Mouse (Mus musculus): ENCODE measurements around the gene Maip1. TPM values are rescaled to one million over a fixed set of nuclear protein-coding genes. Genes with fewer than 3 reads are reported as not detected.

Maip1 gene
- total RNA-seq, 2 experiments from 2014 or later = 10.2 to 10.4 TPM

DNA sequence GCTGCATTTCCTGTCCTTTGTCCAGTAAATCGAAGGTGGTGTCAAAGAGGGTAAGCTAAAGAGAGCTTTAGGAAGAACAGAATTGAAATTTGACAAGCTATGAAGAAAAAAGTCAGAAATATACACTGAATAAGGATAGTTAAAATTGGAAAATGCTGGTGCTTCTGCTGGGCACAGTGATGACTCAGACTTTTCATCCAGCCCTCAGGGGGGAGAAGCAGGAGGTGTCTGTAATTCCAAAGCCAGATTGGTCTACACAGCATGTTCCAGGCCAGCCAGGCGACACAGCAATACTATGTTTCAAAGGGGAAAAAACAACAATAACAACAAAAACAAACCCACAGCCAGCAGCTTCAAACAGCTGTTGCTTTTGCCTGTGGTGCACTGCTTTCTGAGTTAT, 7.3 kb downstream of the Maip1 start:
- intact Hi-C loops (cut with DNase I) = no loop called here

GRCm38 (mm10) chr1:57423696-57424095, 17.6 kb downstream of the Maip1 start:
- intact Hi-C loops (cut with DNase I) = loop anchor here (10.0 kb wide), 1 partner anchor 691 kb away; the partner anchor contains the start of gene Aox3
- peak; percentile 36 to 44 for DNase-seq (ENCODE audit: low spot score in 2 of 2)

More for the DNA sequence above, 7.3 kb downstream of the Maip1 start:
- no peak for DNase-seq (ENCODE audit: low spot score in 2 of 2)

GRCm38 (mm10) chr1:57428368-57429308, 22.5 kb downstream of the Maip1 start:
- peak; percentile 91 to 95 for DNase-seq (ENCODE audit: low spot score in 2 of 2)
- intact Hi-C loops (cut with DNase I) = loop anchor here (2.0 to 10.0 kb wide), 6 partner anchors 504 to 864 kb away; partner anchors contain the start of gene Aox3

GRCm38 (mm10) chr1:57429786-57430483, 23.8 kb downstream of the Maip1 start:
- peak; percentile 25 to 36 for DNase-seq (ENCODE audit: low spot score in 2 of 2)
- intact Hi-C loops (cut with DNase I) = loop anchor here (2.0 to 10.0 kb wide), 7 partner anchors 345 to 862 kb away; partner anchors contain the start of genes Aox3 and Spats2l

DNA sequence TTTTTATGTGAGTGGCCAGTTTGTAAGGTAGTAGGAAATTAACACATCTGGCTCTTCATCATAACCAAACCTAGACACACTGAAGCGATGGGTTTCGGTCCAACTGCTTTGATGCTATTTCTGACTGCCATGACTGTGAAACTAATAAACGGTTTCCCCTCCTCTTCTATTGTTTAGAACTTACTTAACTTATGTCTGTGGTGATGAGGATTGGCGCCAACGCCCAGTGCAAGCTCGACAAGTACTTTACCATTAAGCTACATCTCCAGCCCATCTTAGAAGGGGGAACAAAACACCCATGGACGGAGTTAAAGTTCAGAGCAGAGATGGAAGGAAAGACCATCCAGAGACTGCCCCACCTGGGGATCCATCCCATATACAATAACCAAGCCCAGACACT, 27.0 kb downstream of the Maip1 start:
- intact Hi-C loops (cut with DNase I) = no loop called here
- no peak for DNase-seq (ENCODE audit: low spot score in 2 of 2)

GRCm38 (mm10) chr1:57436408-57436807, 30.3 kb downstream of the Maip1 start:
- intact Hi-C loops (cut with DNase I) = no loop called here
- DNase-seq (ENCODE audit: low spot score in 2 of 2) = no peak

DNA sequence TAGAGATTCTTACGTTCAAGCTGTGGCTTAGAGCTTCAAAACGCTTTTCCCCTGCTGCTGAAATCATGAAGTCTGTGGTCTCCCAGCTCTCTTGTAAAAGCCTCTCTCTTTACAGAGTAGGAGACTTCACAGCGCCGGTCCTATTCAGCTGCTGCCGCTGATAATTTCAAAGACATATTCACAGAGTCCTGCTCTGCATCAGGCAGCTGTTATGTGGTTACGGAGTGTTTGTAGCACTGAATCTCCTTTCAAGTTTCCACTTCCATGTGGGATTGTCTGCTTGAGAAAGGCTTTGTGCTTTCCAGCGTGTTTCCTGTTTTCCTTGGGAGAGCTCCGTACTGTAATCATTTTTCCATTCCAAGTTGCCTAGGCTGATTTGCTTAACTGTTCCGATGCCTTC, 30.8 kb downstream of the Maip1 start:
- intact Hi-C loops (cut with DNase I) = no loop called here
- peak in 1 of 2 experiments; percentile 41 for DNase-seq (ENCODE audit: low spot score in 2 of 2)

DNA sequence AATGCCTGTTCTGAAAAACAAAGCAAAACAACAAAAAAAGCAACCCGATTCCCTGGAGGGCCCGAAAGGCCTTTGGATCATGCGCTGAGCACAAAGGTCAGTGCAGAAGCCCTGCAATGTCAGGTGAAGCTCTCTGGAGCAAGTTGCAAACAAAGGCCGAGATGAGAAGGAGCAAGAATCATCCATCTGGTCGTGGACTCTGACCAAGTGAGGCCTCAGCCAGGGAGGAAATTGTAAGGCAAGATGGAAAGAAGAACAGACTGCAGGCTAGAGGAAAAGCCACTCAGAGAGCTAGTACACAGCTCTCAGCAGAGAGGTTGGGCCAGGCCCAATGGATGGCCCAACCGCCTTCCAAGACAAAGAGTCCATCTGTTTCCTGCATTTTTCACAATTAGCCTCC, 32.9 kb downstream of the Maip1 start:
- DNase-seq (ENCODE audit: low spot score in 2 of 2) = no peak
- intact Hi-C loops (cut with DNase I) = no loop called here

- intact Hi-C loops (cut with DNase I) = no loop called here
- no peak for DNase-seq (ENCODE audit: low spot score in 2 of 2)
Observed at GRCm38 (mm10) chr1:57440771-57441170, 34.6 kb downstream of the Maip1 start.

DNA sequence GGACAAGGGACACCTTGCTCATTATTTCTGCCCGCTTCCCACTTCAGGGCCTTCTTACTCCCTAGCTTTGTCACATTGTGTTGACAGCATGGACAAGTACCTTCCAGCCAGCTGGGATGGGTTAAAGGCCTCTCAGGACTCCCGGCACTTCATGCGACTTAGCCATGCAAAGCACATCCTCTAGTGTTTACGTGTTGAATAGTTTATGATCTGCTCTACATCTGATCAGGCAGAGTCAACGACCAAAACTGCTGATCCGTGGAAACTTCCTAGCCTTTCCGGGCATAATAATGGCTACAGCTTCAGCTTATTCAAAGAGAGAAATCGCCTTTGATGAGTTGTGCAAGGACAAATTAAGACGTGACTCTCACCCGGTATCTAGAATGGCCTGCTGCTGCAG, 39.6 kb downstream of the Maip1 start:
- no peak for DNase-seq (ENCODE audit: low spot score in 2 of 2)
- intact Hi-C loops (cut with DNase I) = no loop called here

GRCm38 (mm10) chr1:57450241-57450640, 44.1 kb downstream of the Maip1 start:
- intact Hi-C loops (cut with DNase I) = no loop called here
- no peak for DNase-seq (ENCODE audit: low spot score in 2 of 2)

DNA sequence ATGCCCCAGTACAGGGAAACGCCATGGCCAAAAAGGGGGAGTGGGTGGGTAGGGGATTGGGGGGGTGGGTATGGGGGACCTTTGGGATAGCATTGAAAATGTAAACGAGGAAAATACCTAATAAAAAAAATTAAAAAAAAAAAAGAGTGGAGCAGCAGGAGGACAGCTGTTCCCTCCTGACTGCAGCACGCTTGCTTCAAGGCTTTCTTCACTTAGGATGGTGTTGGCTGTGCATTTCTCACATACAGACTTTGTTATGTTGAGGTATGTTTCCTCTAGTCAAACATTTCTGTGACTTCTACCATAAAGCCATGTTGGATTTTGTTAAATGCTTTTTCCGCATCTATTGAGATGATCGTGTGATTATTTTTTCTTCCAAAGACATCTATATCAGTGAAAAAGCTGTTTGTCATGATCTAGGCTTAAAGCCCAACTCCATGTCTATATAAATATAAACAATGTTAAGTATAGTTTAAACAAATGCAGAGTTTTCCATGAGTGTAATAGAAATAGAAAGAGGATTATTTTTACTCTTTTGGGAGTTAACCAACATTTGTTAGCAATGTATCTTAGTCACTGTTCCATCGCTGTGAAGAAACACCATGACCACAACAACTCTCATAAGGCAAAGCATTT, 54.3 kb downstream of the Maip1 start:
- no peak for DNase-seq (ENCODE audit: low spot score in 2 of 2)

More for the DNA sequence above, 54.3 kb downstream of the Maip1 start:
- intact Hi-C loops (cut with DNase I) = no loop called here

Other genes starting within 250 kb of the Maip1 start
- gene 1700066M21Rik, start 28.7 kb upstream of the Maip1 start, total RNA-seq (2021) = 10 to 100 TPM; 19.1 to 20.7 TPM
- 10 to 100 TPM; 19.1 to 21.4 TPM for gene Tyw5, start 773 bp downstream of the Maip1 start, total RNA-seq (2021)

All from left cerebral cortex, postnatal 14 days (tissue).